Mouse (Mus musculus): ENCODE results near the gene Pank4. TPM values are rescaled to one million over a fixed set of nuclear protein-coding genes. Genes with fewer than 3 reads are reported as not detected.

Gene Pank4
- polyA plus RNA-seq, 1 experiment from 2014 or later: 48.4 TPM

DNA sequence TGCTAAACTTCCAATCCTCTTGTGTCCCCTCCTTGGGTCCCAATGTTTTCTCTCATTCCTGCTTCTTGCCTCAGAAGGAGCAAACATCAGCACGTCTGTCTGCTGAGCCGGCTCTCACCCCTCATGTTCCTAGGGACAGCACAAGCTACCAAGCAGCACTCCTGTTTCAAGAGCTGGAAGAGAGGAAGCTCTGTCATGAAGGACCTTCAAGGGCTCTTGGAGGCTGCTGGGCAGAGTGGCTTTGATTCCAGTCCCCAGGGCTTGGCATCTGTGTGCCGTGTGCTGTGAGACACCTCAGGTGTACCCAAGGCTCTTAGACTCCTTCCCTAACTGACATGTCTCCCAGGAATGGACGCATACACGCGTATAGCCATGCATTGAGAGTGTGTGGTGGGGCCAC, 17.2 kb downstream of the Pank4 start:
- Histone ChIP-seq H3K4me1 (replicated peaks; ENCODE audit: control insufficient read depth, insufficient read depth, low read length) (peaks cover 7% of the 10 kb centered on the region), H3K4me2 (ENCODE audit: low read depth, low read length) (no peak overlapping the region), H3K27ac (ENCODE audit: low read length) (peak overlapping the region; percentile 70), H3K36me3 (ENCODE audit: control insufficient read depth, insufficient read depth, low read length) (peaks cover 36% of the 10 kb centered on the region), H3K27me3 (ENCODE audit: control insufficient read depth, insufficient read depth, low read depth, low read length) (no peaks in the 10 kb centered on the region; the same call in 1 of the 2 replicates), H3K9me3 (ENCODE audit: control insufficient read depth, low read length) (no peaks in the 10 kb centered on the region), H3K9ac (ENCODE audit: low read length) (no peak overlapping the region), H3K4me3 (ENCODE audit: low read length) (no peak overlapping the region)
- WGBS: 64% methylated on average over 6 of the region's 6 CpGs
- ATAC-seq (ENCODE audit: low read depth): peak; percentile 53

DNA sequence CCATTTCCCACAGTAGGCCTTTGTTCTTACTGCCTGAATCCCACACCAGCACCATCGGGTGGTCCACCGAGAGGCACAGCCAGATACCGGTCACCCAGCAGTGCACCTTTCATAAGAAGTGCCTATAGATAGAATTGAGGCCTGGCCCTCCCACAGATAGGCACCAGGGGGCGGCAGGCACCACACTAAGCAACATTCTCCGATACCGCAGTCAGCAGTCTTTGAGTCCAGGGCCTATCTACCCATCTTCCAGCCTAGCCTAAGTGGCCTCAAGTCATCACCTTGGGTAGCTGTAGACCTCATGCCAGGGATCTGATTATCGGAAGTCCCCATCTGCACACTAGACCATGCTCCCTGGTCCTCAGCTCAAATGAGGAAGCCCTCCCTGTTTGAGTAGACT, 17.6 kb downstream of the Pank4 start:
- Histone ChIP-seq H3K9me3 (ENCODE audit: control insufficient read depth, low read length) (no peaks in the 10 kb centered on the region), H3K36me3 (ENCODE audit: control insufficient read depth, insufficient read depth, low read length) (peaks cover 32% of the 10 kb centered on the region), H3K4me1 (replicated peaks; ENCODE audit: control insufficient read depth, insufficient read depth, low read length) (peaks cover 9% of the 10 kb centered on the region), H3K4me2 (ENCODE audit: low read depth, low read length) (no peak overlapping the region), H3K9ac (ENCODE audit: low read length) (no peak overlapping the region), H3K27ac (ENCODE audit: low read length) (peak overlapping the region; percentile 70), H3K4me3 (ENCODE audit: low read length) (no peak overlapping the region), H3K27me3 (ENCODE audit: control insufficient read depth, insufficient read depth, low read depth, low read length) (no peaks in the 10 kb centered on the region; the same call in 1 of the 2 replicates)
- ATAC-seq (ENCODE audit: low read depth): peak; percentile 65
- WGBS: 28% methylated on average over 7 of the region's 7 CpGs

DNA sequence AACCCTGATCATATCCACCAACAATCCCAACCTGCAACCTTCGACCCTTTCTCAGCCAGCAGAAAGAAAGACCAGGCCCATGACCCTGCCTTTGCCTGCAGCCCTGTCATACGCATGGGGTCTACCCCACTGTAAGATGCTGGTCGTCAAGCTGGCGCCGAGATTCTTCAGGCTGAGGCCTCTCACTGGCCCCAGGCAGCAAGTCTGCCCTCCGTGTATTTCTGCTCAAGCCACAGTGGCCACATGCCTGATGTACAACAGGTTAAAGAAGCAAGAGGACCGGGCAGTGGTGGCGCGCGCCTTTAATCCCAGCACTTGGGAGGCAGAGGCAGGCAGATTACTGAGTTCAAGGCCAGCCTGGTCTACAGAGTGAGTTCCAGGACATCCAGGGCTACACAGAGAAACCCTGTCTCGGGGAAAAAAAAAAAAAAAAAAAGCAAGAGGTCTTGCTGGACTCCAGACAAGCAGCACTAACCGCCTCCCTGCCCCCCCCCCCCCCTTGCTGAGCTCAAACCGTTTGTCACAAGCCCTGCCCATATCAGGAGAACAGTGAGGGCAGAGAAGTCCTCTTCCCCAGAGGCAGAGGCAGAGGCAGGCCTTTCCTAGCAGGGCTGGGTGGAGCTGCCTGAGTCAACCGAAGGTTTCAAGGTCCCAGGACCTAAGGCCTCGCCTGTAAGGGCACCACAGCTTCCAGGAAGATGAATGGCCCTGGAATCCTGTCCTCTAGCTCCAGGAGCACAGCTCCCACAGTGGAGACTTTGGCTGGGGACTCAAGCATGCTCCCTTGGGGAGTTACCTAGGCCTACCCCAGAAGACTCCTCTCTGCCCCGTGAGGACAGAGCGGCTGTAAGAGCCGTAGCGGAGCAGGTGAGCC, 18.6 kb downstream of the Pank4 start:
- Histone ChIP-seq H3K36me3 (ENCODE audit: control insufficient read depth, insufficient read depth, low read length) (peaks cover 25% of the 10 kb centered on the region), H3K27me3 (ENCODE audit: control insufficient read depth, insufficient read depth, low read depth, low read length) (no peaks in the 10 kb centered on the region; the same call in 1 of the 2 replicates), H3K9me3 (ENCODE audit: control insufficient read depth, low read length) (no peaks in the 10 kb centered on the region), H3K4me3 (ENCODE audit: low read length) (no peak overlapping the region), H3K27ac (ENCODE audit: low read length) (no peak overlapping the region), H3K9ac (ENCODE audit: low read length) (no peak overlapping the region), H3K4me2 (ENCODE audit: low read depth, low read length) (no peak overlapping the region), H3K4me1 (replicated peaks; ENCODE audit: control insufficient read depth, insufficient read depth, low read length) (peaks cover 9% of the 10 kb centered on the region)
- ATAC-seq (ENCODE audit: low read depth): no peak
- WGBS: 68% methylated on average over 19 of the region's 19 CpGs

DNA sequence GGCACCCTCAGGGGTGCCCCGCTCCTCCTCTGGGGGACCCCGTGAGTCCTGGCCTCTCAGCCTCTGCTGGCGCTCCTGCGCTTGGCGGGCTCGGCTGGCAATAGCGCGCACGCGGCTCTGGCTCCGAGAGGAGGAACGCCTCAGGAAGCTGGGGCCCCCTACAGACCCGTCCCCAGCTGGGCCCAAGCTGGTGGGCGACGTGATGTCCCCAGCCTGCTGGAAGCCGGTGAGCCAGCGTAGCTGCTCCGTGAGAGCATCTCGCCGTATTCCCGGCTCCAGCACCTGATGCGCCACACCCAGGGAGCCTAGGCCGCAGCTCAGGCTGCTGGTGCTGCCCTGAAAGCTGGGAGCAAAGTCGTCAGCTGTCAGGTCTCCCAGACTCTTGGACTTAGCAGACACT, 19.8 kb downstream of the Pank4 start:
- H3K9me3 ChIP-seq (ENCODE audit: control insufficient read depth, low read length): no peaks in the 10 kb centered on the region
- H3K4me2 ChIP-seq (ENCODE audit: low read depth, low read length): no peak overlapping the region
- H3K27ac ChIP-seq (ENCODE audit: low read length): no peak overlapping the region
- H3K4me3 ChIP-seq (ENCODE audit: low read length): no peak overlapping the region
- H3K36me3 ChIP-seq (ENCODE audit: control insufficient read depth, insufficient read depth, low read length): peaks cover 12% of the 10 kb centered on the region
- ATAC-seq (ENCODE audit: low read depth): no peak
- peak overlapping the region; percentile 39; the same call in 1 of the 2 replicates for H3K9ac ChIP-seq (ENCODE audit: low read length)
- WGBS: 24% methylated on average over 24 of the region's 24 CpGs
- peaks cover 9% of the 10 kb centered on the region for H3K4me1 ChIP-seq (replicated peaks; ENCODE audit: control insufficient read depth, insufficient read depth, low read length)
- no peaks in the 10 kb centered on the region; the same call in 1 of the 2 replicates for H3K27me3 ChIP-seq (ENCODE audit: control insufficient read depth, insufficient read depth, low read depth, low read length)

DNA sequence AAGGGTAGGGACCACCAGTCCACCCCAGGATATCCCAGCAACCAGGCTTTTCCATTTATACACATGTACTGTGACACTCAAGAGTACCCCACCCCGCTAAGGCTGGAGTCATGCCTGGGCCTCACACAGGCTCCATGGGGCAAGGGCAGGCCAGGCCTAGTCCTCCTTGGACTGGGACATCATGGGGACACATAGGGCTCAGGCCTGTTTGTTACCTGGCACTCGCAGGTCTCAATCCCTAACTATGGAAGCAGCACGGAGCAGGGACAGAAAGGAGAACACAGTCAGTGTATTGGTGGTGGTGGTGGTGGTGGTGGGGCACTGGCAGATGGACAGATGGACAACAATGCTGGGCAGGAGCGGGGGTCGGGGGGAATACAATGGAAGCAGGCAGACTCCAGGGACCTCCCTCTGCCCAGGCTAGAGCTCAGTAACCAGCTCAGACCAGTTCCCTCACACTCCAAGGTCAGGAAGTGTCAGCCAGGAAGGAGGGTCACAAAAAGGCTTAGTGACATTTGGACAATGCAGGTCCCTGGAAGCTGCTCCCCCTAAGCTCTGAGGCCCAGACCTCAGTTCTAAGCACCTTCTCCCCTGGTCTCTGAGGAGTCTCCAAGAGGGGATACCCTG, 21.3 kb downstream of the Pank4 start:
- WGBS: 84% methylated on average over 5 of the region's 5 CpGs
- Histone ChIP-seq H3K27me3 (ENCODE audit: control insufficient read depth, insufficient read depth, low read depth, low read length) (no peaks in the 10 kb centered on the region; the same call in 1 of the 2 replicates), H3K4me3 (ENCODE audit: low read length) (no peak overlapping the region), H3K4me2 (ENCODE audit: low read depth, low read length) (no peak overlapping the region), H3K9me3 (ENCODE audit: control insufficient read depth, low read length) (no peaks in the 10 kb centered on the region), H3K9ac (ENCODE audit: low read length) (peak overlapping the region; percentile 41; the same call in 1 of the 2 replicates), H3K36me3 (ENCODE audit: control insufficient read depth, insufficient read depth, low read length) (peaks cover 4% of the 10 kb centered on the region; the same call in 1 of the 2 replicates), H3K4me1 (replicated peaks; ENCODE audit: control insufficient read depth, insufficient read depth, low read length) (peaks cover 9% of the 10 kb centered on the region), H3K27ac (ENCODE audit: low read length) (no peak overlapping the region)
- ATAC-seq (ENCODE audit: low read depth): no peak

DNA sequence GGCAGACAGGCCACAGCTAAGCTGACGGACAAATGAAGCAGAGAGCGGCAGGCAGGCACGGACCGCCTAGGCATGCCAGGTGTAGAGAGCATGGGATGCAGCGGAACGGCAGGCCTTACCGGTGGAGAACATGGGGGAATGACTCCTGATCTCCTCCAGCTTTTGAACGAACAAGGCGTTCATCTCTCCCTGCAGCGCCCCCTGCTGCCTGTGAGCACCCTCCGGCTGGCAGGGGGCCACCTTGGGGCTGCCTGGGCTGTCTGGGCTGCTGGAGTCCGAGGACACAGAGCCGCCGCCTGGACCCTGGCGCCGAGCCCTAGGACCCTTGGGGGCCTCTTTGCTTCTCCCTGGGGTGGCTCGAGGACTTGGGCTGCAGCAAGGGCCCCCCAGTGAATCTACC, 22.2 kb downstream of the Pank4 start:
- H3K4me1 ChIP-seq (replicated peaks; ENCODE audit: control insufficient read depth, insufficient read depth, low read length): peaks cover 9% of the 10 kb centered on the region
- ATAC-seq (ENCODE audit: low read depth): peak; percentile 12; the same call in 1 of the 2 replicates
- 9% methylated on average over 17 of the region's 17 CpGs for WGBS
- no peaks in the 10 kb centered on the region; the same call in 1 of the 2 replicates for H3K27me3 ChIP-seq (ENCODE audit: control insufficient read depth, insufficient read depth, low read depth, low read length)
- no peak overlapping the region for H3K4me3 ChIP-seq (ENCODE audit: low read length)
- H3K9ac ChIP-seq (ENCODE audit: low read length): peak overlapping the region; percentile 41; the same call in 1 of the 2 replicates
- H3K4me2 ChIP-seq (ENCODE audit: low read depth, low read length): peak overlapping the region; percentile 11; the same call in 1 of the 2 replicates
- no peaks in the 10 kb centered on the region for H3K9me3 ChIP-seq (ENCODE audit: control insufficient read depth, low read length)
- H3K27ac ChIP-seq (ENCODE audit: low read length): no peak overlapping the region
- 0 out of 2 replicates have a peak, but pooled peaks cover 2% of the 10 kb centered on the region for H3K36me3 ChIP-seq (ENCODE audit: control insufficient read depth, insufficient read depth, low read length)

DNA sequence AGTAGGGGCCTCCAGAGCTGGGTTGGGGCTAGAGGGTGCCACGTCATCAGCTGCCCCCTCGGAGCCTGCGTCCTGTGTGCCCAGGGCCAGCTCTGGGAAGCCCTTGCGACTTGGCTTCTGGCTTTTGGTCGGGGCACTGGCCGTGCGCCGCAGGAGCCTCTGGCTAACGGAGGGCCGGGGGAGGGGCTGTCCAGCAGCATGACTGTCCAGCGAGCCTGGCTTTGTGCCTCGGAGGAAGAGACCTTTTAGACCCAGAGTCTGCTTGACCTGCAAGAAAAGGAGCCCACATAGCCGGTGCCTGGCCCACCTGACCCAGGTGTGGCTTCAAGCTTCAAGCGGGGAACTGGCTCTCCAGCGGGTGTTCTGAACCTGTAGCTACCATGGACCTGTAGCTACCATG, 22.8 kb downstream of the Pank4 start:
- no peak overlapping the region for H3K27ac ChIP-seq (ENCODE audit: low read length)
- H3K27me3 ChIP-seq (ENCODE audit: control insufficient read depth, insufficient read depth, low read depth, low read length): no peaks in the 10 kb centered on the region; the same call in 1 of the 2 replicates
- WGBS: 76% methylated on average over 15 of the region's 15 CpGs
- no peaks in the 10 kb centered on the region for H3K9me3 ChIP-seq (ENCODE audit: control insufficient read depth, low read length)
- H3K4me3 ChIP-seq (ENCODE audit: low read length): no peak overlapping the region
- no peak for ATAC-seq (ENCODE audit: low read depth)
- H3K4me1 ChIP-seq (replicated peaks; ENCODE audit: control insufficient read depth, insufficient read depth, low read length): peaks cover 7% of the 10 kb centered on the region
- H3K9ac ChIP-seq (ENCODE audit: low read length): no peak overlapping the region
- no peaks in the 10 kb centered on the region for H3K36me3 ChIP-seq (ENCODE audit: control insufficient read depth, insufficient read depth, low read length)
- no peak overlapping the region for H3K4me2 ChIP-seq (ENCODE audit: low read depth, low read length)

DNA sequence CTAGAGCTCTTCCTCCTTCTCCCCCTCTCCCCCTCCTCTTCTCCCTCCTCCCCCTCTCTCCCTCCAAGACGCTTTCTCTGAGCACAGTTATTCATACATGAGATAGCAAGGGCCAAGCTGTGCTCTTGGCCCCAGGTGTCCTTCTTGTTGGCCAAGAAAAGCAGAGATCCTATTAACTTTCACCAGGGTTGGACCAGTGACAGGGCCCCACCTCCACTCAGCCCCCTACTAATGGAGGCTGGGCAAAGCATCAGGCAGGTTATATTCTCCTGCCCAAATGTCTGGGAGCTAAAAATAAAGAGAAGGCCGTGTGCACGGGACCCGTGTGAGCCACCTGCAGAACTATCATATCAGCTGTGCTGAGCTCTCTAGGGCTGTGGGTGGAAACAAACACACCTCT, 31.0 kb downstream of the Pank4 start:
- H3K27ac ChIP-seq (ENCODE audit: low read length): no peak overlapping the region
- no peak overlapping the region for H3K4me3 ChIP-seq (ENCODE audit: low read length)
- H3K36me3 ChIP-seq (ENCODE audit: control insufficient read depth, insufficient read depth, low read length): no peaks in the 10 kb centered on the region
- WGBS: 54% methylated on average over 4 of the region's 4 CpGs
- no peaks in the 10 kb centered on the region for H3K9me3 ChIP-seq (ENCODE audit: control insufficient read depth, low read length)
- ATAC-seq (ENCODE audit: low read depth): no peak
- no peak overlapping the region for H3K4me2 ChIP-seq (ENCODE audit: low read depth, low read length)
- no peak overlapping the region for H3K9ac ChIP-seq (ENCODE audit: low read length)
- no peaks in the 10 kb centered on the region for H3K27me3 ChIP-seq (ENCODE audit: control insufficient read depth, insufficient read depth, low read depth, low read length)
- H3K4me1 ChIP-seq (replicated peaks; ENCODE audit: control insufficient read depth, insufficient read depth, low read length): no peaks in the 10 kb centered on the region

DNA sequence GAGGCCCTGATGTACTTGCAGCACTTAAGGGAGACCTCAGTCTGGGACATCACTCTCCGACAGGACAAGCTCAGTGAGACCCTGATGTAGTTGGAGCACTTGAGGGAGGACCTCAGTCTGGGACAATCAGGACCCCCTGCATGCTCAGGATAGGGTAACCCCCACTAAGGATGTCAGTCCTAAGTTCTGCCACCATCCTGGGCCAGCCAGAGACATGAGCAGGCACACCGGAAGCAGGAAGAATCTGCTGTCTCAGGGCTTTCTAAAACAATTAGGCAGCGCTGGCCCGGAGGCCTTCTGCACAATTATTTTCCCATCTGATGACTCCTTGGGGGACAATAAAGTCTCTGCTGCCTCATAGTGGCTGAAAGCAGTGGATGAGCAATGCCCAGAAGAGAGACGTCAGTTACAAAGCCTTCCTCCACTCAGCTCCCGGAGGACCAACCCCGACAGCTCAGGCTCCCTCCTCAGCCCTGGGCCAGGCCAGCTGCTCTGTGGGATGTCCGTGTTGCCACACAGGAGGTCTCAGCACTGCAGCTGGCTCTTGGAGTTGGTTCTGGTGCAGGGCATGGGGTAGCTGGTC, 32.7 kb downstream of the Pank4 start:
- H3K36me3 ChIP-seq (ENCODE audit: control insufficient read depth, insufficient read depth, low read length): no peaks in the 10 kb centered on the region
- no peak overlapping the region for H3K27ac ChIP-seq (ENCODE audit: low read length)
- H3K4me2 ChIP-seq (ENCODE audit: low read depth, low read length): no peak overlapping the region
- peaks cover 6% of the 10 kb centered on the region; the same call in 1 of the 2 replicates for H3K4me1 ChIP-seq (replicated peaks; ENCODE audit: control insufficient read depth, insufficient read depth, low read length)
- WGBS: 34% methylated on average over 8 of the region's 8 CpGs
- ATAC-seq (ENCODE audit: low read depth): peak; percentile 34; the same call in 1 of the 2 replicates
- H3K27me3 ChIP-seq (ENCODE audit: control insufficient read depth, insufficient read depth, low read depth, low read length): no peaks in the 10 kb centered on the region
- H3K4me3 ChIP-seq (ENCODE audit: low read length): no peak overlapping the region
- no peaks in the 10 kb centered on the region for H3K9me3 ChIP-seq (ENCODE audit: control insufficient read depth, low read length)
- H3K9ac ChIP-seq (ENCODE audit: low read length): no peak overlapping the region
